Mouse (Mus musculus) CD4-positive, CD25-positive, alpha-beta regulatory T cell, adult 4 months (primary cell): ENCODE results near the gene Gm21293. TPM values are rescaled to one million over a fixed set of nuclear protein-coding genes. Genes with fewer than 3 reads are reported as not detected.
"Not testable (repeated sequence)": the region's sequence is repeated elsewhere in the genome, so short reads cannot be mapped to it uniquely, and the experiment has no call there.

ENCODE experiments used
- ATAC-seq: one replicate; pipeline ENCODE4 v1.8.0; 2017
- polyA plus RNA-seq, 2 experiments: library from polyadenylated mRNA; unstranded; fragments of 100-300 nt; shearing (Covaris generic); gene quantifications; one replicate each; pipeline ENCODE4 v1.2.1; 2017

Gm21293 gene
- polyA plus RNA-seq, result not detected

DNA sequence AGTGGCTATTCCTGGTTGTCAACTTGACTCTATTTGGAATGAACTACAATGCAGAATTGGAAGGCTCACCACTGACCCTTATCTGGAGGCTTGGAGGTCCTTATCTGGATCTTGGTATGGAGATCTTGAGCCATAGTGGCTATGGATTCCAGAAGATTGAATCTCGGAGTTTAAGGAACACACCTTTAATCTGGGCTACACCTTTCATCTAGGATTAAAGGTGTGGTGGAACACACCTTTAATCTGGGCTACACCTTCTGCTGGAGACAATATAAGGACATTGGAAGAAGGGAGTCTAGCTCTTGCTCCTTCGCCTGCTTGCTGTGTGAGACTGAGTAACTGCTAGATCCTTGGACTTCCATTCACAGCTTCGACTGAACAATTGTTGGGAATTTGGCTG lies at the start of gene Gm21293:
TSS of gene Gm21293 (plus strand) at position 301 of the 400 bp plus-strand sequence.
- not testable (repeated sequence) for ATAC-seq

DNA sequence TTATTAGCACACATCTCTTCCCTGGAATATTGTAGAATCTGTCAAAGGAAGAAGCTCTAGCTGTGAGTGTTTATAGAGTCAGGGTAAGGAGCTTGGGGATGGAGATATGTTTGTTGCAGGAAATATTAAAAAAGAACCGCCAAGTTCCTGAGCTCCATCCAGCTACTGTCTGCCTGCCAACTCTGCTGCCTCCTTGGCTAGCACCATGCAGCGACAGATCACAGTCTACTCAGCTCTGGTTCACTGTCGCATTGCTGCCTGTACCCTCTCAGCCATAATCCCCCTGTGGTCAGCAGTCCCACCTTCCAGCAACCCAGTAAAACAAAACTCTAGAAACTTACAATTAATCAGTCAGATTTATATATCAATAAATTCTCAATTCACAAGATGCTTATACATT lies 32.7 kb upstream of the Gm21293 start:
- no peak for ATAC-seq

DNA sequence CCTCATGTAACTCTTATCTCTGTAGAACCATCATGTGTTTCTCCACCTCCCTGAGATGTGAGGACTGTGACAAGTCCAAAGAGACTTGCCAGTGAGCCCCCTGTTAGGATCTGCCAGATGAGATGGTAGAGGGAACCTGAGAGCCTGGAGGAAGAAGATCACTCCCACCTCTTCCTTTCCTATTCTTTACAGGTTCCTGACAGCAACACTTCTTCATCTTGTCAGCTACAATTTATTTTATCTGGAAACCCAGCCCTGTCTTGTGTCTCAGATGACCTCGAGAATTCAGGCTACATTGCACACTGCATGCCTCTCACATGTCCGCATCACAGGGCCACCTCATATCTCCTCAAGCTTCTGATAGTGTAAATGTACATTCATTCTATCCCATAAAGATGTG lies 24.5 kb upstream of the Gm21293 start:
- ATAC-seq, result no peak

DNA sequence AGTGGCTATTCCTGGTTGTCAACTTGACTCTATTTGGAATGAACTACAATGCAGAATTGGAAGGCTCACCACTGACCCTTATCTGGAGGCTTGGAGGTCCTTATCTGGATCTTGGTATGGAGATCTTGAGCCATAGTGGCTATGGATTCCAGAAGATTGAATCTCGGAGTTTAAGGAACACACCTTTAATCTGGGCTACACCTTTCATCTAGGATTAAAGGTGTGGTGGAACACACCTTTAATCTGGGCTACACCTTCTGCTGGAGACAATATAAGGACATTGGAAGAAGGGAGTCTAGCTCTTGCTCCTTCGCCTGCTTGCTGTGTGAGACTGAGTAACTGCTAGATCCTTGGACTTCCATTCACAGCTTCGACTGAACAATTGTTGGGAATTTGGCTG lies 8.4 kb downstream of the Gm21293 start, which contains the start of gene Gm6763:
TSS of gene Gm6763 (plus strand) at position 301 of the 400 bp plus-strand sequence.
- ATAC-seq, result not testable (repeated sequence)

DNA sequence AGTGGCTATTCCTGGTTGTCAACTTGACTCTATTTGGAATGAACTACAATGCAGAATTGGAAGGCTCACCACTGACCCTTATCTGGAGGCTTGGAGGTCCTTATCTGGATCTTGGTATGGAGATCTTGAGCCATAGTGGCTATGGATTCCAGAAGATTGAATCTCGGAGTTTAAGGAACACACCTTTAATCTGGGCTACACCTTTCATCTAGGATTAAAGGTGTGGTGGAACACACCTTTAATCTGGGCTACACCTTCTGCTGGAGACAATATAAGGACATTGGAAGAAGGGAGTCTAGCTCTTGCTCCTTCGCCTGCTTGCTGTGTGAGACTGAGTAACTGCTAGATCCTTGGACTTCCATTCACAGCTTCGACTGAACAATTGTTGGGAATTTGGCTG lies 16.9 kb downstream of the Gm21293 start, which contains the start of gene Gm8764:
TSS of gene Gm8764 (plus strand) at position 301 of the 400 bp plus-strand sequence.
- ATAC-seq, result not testable (repeated sequence)

DNA sequence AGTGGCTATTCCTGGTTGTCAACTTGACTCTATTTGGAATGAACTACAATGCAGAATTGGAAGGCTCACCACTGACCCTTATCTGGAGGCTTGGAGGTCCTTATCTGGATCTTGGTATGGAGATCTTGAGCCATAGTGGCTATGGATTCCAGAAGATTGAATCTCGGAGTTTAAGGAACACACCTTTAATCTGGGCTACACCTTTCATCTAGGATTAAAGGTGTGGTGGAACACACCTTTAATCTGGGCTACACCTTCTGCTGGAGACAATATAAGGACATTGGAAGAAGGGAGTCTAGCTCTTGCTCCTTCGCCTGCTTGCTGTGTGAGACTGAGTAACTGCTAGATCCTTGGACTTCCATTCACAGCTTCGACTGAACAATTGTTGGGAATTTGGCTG lies 25.4 kb downstream of the Gm21293 start, which contains the start of gene Gm21304:
TSS of gene Gm21304 (plus strand) at position 301 of the 400 bp plus-strand sequence.
- ATAC-seq, result not testable (repeated sequence)

DNA sequence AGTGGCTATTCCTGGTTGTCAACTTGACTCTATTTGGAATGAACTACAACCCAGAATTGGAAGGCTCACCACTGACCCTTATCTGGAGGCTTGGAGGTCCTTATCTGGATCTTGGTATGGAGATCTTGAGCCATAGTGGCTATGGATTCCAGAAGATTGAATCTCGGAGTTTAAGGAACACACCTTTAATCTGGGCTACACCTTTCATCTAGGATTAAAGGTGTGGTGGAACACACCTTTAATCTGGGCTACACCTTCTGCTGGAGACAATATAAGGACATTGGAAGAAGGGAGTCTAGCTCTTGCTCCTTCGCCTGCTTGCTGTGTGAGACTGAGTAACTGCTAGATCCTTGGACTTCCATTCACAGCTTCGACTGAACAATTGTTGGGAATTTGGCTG lies 33.9 kb downstream of the Gm21293 start, which contains the start of gene Gm21312:
TSS of gene Gm21312 (plus strand) at position 301 of the 400 bp plus-strand sequence.
- not testable (repeated sequence) for ATAC-seq

DNA sequence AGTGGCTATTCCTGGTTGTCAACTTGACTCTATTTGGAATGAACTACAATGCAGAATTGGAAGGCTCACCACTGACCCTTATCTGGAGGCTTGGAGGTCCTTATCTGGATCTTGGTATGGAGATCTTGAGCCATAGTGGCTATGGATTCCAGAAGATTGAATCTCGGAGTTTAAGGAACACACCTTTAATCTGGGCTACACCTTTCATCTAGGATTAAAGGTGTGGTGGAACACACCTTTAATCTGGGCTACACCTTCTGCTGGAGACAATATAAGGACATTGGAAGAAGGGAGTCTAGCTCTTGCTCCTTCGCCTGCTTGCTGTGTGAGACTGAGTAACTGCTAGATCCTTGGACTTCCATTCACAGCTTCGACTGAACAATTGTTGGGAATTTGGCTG lies 42.4 kb downstream of the Gm21293 start, which contains the start of gene Gm20765:
TSS of gene Gm20765 (plus strand) at position 301 of the 400 bp plus-strand sequence.
- ATAC-seq, result not testable (repeated sequence)

DNA sequence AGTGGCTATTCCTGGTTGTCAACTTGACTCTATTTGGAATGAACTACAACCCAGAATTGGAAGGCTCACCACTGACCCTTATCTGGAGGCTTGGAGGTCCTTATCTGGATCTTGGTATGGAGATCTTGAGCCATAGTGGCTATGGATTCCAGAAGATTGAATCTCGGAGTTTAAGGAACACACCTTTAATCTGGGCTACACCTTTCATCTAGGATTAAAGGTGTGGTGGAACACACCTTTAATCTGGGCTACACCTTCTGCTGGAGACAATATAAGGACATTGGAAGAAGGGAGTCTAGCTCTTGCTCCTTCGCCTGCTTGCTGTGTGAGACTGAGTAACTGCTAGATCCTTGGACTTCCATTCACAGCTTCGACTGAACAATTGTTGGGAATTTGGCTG lies 51.0 kb downstream of the Gm21293 start, which contains the start of gene Gm4340:
TSS of gene Gm4340 (plus strand) at position 301 of the 400 bp plus-strand sequence.
- not testable (repeated sequence) for ATAC-seq

Other genes with a start within 250 kb of the Gm21293 start
- not detected for gene Gm6763, start 8.5 kb downstream of the Gm21293 start, polyA plus RNA-seq
- gene Gm8764, start 17.0 kb downstream of the Gm21293 start, polyA plus RNA-seq, result not detected
- gene Gm21304, start 25.5 kb downstream of the Gm21293 start, polyA plus RNA-seq, result not detected
- gene Gm21312, start 34.0 kb downstream of the Gm21293 start, polyA plus RNA-seq, result not detected
- gene Gm20765, start 42.5 kb downstream of the Gm21293 start, polyA plus RNA-seq, result not detected
- not detected for gene Gm4340, start 51.1 kb downstream of the Gm21293 start, polyA plus RNA-seq